Mouse (Mus musculus) lung, adult 2 months (tissue): ENCODE results near the gene Sox5.

Experiments used
- CTCF ChIP-seq: fragments of 200-500 bp; IDR thresholded peaks from 2 replicates; pipeline ENCODE4 v1.5.1; 2011; ENCODE audit warnings: mild to moderate bottlenecking, low read length, control low read depth; ENCODE audit not compliant: insufficient read depth
- POLR2A ChIP-seq: fragments of 200-500 bp; IDR thresholded peaks from 2 replicates; pipeline ENCODE4 v1.6.1; 2011; ENCODE audit warnings: low read depth, mild to moderate bottlenecking, control low read depth, low read length, borderline replicate concordance; ENCODE audit errors: extremely low read depth

GRCm38 (mm10) chr6:144351049-144351448 lies 430.7 kb downstream of the Sox5 start:
- no peak for TF ChIP-seq POLR2A
- TF ChIP-seq CTCF: no peak
